Mouse (Mus musculus) midbrain, embryonic 13.5 days (tissue): ENCODE measurements around the gene Pbx1. TPM values are rescaled to one million over a fixed set of nuclear protein-coding genes. Genes with fewer than 3 reads are reported as not detected.

Experiments used
- ATAC-seq: fragments of 200-750 bp; cut with Nextera tagmentation; 2 replicates; pipeline ENCODE4 v1.8.0; 2017; ENCODE audit warnings: mild to moderate bottlenecking, moderate TSS enrichment, moderate library complexity
- H3K27ac ChIP-seq: fragments of 300-500 bp; sonication (generic); 2 replicates; pipeline ENCODE4 v1.5.1; 2015; ENCODE audit warnings: inconsistent platforms, mild to moderate bottlenecking, moderate library complexity
- H3K27me3 ChIP-seq: fragments of 300-500 bp; sonication (generic); 2 replicates; pipeline ENCODE4 v1.6.1; 2015; ENCODE audit warnings: mild to moderate bottlenecking, inconsistent platforms
- H3K36me3 ChIP-seq: fragments of 300-500 bp; sonication (generic); 2 replicates; pipeline ENCODE4 v1.6.1; 2015; ENCODE audit warnings: mild to moderate bottlenecking, inconsistent platforms
- H3K4me1 ChIP-seq: fragments of 300-500 bp; sonication (generic); replicated peaks from 2 replicates; pipeline ENCODE4 v1.6.1; 2015; ENCODE audit warnings: inconsistent platforms
- H3K4me2 ChIP-seq: fragments of 300-500 bp; sonication (generic); replicated peaks from 2 replicates; pipeline ENCODE4 v1.6.1; 2015; ENCODE audit warnings: moderate library complexity, mild to moderate bottlenecking, inconsistent platforms
- H3K4me3 ChIP-seq: fragments of 300-500 bp; sonication (generic); replicated peaks from 2 replicates; pipeline ENCODE4 v1.5.1; 2015; ENCODE audit warnings: mild to moderate bottlenecking, inconsistent platforms
- H3K9ac ChIP-seq: fragments of 300-500 bp; sonication (generic); replicated peaks from 2 replicates; pipeline ENCODE4 v1.6.1; 2015; ENCODE audit warnings: mild to moderate bottlenecking, inconsistent platforms
- H3K9me3 ChIP-seq: fragments of 300-500 bp; sonication (generic); 2 replicates; pipeline ENCODE4 v1.6.1; 2016; ENCODE audit warnings: mild to moderate bottlenecking, inconsistent platforms
- WGBS: fragments of 180-500 bp; shearing (Covaris S2); methylation state at CpG from one replicate; pipeline ENCODE4 v1.1.7; 2015; 5-methylcytosine and 5-hydroxymethylcytosine counted together
- polyA plus RNA-seq: library from polyadenylated mRNA; unstranded; fragments of >200 nt; fragmentation: Nextera tagmentation; extraction: Ambion mirVana; gene quantifications from 2 replicates; pipeline ENCODE4 v1.2.1, GENCODE M21; 2015

The Pbx1 gene
- polyA plus RNA-seq, 1 experiment from 2014 or later = 91.4 TPM

DNA sequence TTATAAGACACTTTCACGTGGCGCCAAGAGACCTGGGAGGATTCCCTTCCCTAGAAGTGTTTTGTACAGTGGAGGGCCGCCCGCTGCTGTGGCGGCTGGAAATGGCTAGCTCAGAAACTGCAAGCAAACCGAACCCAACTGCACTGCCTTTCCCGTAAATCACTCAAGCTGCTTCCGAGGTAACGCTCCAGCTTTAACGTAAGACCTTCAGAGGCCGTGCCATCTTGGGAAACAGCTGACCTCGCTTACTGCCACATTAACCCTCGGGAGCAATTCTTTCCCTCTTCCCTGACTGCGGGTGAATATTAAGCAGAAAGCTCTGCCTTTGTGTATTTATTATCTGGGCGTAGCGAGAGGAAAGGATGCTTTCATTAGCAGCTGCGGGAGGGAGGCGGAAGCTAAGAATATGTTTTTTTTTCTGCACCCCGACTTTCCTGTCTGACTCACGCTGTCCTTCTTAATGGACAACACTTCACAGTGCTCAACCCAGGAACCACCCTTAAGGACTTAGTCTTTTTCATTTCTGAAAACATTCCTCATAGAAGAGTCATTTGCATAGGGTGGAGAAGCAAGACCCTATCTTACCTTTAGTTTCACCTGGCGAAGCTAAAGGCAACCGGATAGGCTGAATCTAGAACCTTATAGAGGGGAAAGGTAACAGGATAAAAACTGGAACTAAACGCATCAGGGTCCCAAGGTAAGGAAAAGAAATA lies 268.4 kb downstream of the Pbx1 start:
- H3K27me3 ChIP-seq = no peaks in the 10 kb centered on the region
- H3K4me2 ChIP-seq = peak overlapping the region; percentile 32
- WGBS = 44% methylated on average over 23 of the region's 23 CpGs
- H3K4me3 ChIP-seq = no peak overlapping the region; the same call in 1 of the 2 replicates
- H3K4me1 ChIP-seq = peaks cover 28% of the 10 kb centered on the region
- peak overlapping the region; percentile 2; the same call in 1 of the 2 replicates for H3K9ac ChIP-seq
- peaks cover 12% of the 10 kb centered on the region for H3K36me3 ChIP-seq
- peak overlapping the region; percentile 72 for H3K27ac ChIP-seq
- H3K9me3 ChIP-seq = no peaks in the 10 kb centered on the region
- ATAC-seq = peak; percentile 40; the same call in 1 of the 2 replicates

DNA sequence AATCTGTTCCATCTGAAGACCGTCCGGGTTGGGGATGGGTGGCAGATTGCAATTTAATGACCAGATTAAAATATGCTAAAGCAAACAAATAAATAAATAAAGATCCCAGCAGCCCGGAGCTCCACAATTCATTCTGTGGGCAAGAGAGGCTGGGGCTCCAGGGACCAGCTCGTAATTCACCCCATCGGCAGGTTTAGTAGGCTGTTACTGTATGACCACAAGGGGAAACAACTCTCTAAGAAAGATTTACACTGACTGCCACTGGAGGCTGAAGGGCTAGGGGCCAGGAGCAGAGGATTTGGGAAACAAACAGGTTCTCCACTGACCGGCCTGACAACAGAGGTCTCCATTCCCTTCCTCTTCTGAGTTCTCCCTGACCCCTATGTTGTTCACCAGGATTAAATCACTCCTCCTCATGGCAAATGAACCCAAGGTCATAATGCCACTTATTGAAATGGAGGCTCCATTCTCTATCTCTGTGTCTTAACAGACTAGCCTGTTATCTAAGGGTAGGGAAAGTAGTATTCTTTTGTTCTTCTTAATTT lies 292.9 kb downstream of the Pbx1 start:
- H3K4me2 ChIP-seq = no peak overlapping the region
- no peak overlapping the region for H3K4me3 ChIP-seq
- no peaks in the 10 kb centered on the region for H3K27me3 ChIP-seq
- ATAC-seq = no peak
- no peak overlapping the region for H3K27ac ChIP-seq
- H3K36me3 ChIP-seq = no peaks in the 10 kb centered on the region
- H3K9me3 ChIP-seq = no peaks in the 10 kb centered on the region
- WGBS = 79% methylated on average over 6 of the region's 6 CpGs
- H3K4me1 ChIP-seq = peaks cover 16% of the 10 kb centered on the region
- no peak overlapping the region for H3K9ac ChIP-seq

DNA sequence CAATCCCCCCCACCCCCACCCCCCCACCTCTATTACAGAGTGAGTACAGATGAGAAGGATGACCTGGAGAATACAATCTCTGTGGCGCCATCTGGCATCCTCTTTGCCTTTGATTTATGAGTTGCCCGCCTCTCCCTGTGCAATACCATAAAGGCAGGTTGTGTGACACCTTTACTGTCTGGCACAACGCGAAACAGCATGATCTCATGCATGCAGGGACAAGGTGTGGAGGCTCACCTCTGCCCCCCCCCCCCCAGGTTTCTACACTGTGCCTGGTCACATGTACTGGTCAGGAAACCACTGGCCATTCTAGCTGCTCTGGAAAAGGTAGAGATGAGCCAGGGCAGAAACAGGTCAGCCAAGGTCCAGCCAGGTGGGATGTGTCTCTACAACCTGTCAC lies 293.4 kb downstream of the Pbx1 start:
- Histone ChIP-seq H3K27me3 (no peaks in the 10 kb centered on the region), H3K4me2 (no peak overlapping the region), H3K9me3 (no peaks in the 10 kb centered on the region), H3K27ac (no peak overlapping the region), H3K36me3 (no peaks in the 10 kb centered on the region), H3K9ac (no peak overlapping the region), H3K4me3 (no peak overlapping the region), H3K4me1 (peaks cover 16% of the 10 kb centered on the region)
- no peak for ATAC-seq
- WGBS = 92% methylated on average over 4 of the region's 4 CpGs

DNA sequence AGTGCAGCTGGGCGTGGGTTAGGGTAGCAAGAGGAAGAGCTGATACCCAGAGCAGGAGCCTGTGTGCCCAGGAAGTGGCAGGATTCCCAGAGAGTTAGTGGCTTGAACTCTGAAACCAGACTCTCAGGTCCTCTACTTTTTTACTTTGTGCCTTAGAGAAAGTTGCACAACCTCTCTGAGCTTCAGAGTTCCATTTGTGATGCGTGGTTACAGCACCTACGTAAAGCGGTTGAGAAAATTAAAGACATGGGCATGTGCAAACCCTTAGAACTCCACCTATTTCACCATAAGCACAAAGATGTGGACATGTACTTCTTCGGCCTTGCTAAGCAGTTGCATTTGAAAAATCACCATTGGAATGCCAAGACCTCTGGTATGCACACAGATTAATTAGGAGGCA lies 294.2 kb downstream of the Pbx1 start:
- Histone ChIP-seq H3K4me1 (peaks cover 16% of the 10 kb centered on the region), H3K4me2 (no peak overlapping the region), H3K27ac (no peak overlapping the region), H3K9me3 (no peaks in the 10 kb centered on the region), H3K36me3 (no peaks in the 10 kb centered on the region), H3K9ac (no peak overlapping the region), H3K27me3 (no peaks in the 10 kb centered on the region), H3K4me3 (no peak overlapping the region)
- no peak for ATAC-seq
- 93% methylated on average over 5 of the region's 5 CpGs for WGBS

DNA sequence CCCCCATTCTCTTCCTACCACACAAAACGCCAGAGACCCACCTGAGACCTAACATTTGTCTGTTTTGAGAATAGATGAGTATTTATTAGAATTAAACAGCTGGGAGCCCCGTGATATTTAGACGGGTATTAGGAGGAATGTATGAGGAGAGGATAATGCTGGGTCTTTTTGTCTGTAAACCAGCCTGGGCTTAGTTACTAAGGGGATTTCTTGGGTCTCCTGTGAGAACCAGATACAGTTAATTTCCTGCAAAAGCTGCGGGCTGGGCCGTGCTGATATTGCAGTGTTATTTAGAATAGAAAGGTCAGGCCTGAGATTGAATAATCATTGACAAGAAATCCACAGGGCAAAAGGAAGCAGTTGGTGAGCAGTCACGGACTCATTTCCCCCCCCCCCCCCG lies 296.5 kb downstream of the Pbx1 start:
- Histone ChIP-seq H3K4me2 (no peak overlapping the region), H3K27ac (peak overlapping the region; percentile 57; the same call in 1 of the 2 replicates), H3K9me3 (no peaks in the 10 kb centered on the region), H3K9ac (no peak overlapping the region), H3K36me3 (no peaks in the 10 kb centered on the region), H3K27me3 (no peaks in the 10 kb centered on the region), H3K4me1 (peaks cover 16% of the 10 kb centered on the region), H3K4me3 (no peak overlapping the region)
- 50% methylated on average over 7 of the region's 7 CpGs for WGBS
- ATAC-seq = peak; percentile 67; the same call in 1 of the 2 replicates

DNA sequence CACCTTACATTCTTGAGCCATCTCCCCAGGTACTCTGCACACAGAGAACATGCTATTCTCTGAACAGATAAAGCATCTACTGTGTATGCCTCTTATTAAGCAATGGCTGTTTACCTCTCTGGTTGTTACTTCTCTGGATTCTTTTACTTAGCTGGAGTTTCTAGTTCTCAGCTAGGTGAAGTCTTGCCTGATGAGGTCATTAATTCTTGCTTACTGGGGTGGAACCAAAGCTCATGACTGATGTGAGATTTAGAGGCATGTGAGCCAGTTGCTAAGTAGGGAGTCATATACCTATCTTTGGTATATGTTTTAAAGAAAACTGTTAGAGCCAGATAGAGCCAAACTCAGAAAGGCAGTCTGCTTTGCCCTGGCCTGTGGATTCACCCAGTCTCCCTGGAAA lies 298.4 kb downstream of the Pbx1 start:
- ATAC-seq = no peak
- no peaks in the 10 kb centered on the region for H3K27me3 ChIP-seq
- no peak overlapping the region for H3K4me3 ChIP-seq
- peaks cover 11% of the 10 kb centered on the region for H3K4me1 ChIP-seq
- H3K36me3 ChIP-seq = no peaks in the 10 kb centered on the region
- H3K9ac ChIP-seq = no peak overlapping the region
- H3K9me3 ChIP-seq = no peaks in the 10 kb centered on the region
- no peak overlapping the region for H3K27ac ChIP-seq
- no peak overlapping the region for H3K4me2 ChIP-seq

DNA sequence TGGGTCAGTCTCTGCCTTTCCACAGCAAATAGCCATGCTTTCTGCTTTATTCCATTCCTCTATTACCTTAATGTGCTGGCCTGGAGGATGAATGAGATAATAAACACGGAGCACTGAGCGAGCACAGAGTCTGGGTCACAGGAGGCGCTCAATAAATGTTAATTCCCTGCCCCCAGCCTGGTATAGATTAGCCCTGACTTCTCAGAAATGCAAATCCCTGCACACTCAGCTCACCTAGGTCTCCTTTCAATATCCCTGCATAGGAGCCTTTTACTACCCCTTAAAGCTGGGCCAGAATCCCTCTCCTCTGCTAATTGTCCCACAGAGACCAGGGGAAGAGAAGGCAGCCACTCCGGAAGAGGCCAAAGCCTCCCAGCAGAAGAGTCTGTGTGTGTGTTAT lies 304.1 kb downstream of the Pbx1 start:
- Histone ChIP-seq H3K27ac (peak overlapping the region; percentile 65; the same call in 1 of the 2 replicates), H3K4me3 (no peak overlapping the region), H3K36me3 (no peaks in the 10 kb centered on the region), H3K9ac (no peak overlapping the region), H3K9me3 (no peaks in the 10 kb centered on the region), H3K4me1 (peaks cover 19% of the 10 kb centered on the region), H3K27me3 (no peaks in the 10 kb centered on the region), H3K4me2 (no peak overlapping the region)
- 31% methylated on average over 4 of the region's 4 CpGs for WGBS
- ATAC-seq = peak; percentile 66

DNA sequence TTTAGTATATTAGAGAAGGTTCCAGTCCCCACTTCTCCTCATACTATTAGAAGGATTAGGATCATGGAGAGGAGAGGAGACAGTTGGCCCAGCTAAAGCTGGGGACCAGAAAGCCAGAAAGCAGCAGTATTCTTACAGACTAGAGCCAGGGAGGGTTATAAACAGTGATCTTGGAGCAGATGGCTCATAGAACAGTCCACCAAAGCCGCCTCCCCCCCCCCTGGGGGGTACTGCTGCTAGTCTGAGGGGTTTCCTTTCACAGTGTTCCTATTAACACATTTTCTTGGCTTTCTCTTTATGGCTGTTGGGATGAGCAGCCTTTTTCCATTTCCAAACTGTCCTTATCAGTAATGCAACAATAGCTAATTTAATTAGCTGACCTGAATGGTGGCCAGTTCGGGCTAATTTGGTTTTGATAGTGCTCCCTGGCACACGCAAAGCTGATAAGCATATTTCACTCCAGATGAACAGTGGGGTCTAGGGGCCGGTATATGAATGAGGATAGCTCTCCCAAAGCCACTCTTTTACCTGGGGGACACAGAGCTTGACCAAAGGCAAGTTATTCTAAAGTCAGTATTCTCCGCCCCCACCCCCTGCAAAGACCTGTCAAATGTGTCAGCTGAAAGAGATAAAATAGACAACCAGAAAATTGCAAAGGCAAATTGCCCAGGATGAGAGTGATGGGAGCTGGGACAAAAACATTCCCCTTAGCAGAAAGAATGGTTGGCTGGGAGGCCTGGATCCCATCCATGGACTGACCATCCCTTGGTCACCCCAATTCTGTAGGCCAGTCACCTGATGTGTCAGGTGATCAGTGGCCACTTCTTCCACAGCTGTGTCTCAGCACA lies 307.2 kb downstream of the Pbx1 start:
- Histone ChIP-seq H3K4me2 (no peak overlapping the region), H3K4me1 (peaks cover 19% of the 10 kb centered on the region), H3K4me3 (no peak overlapping the region), H3K9ac (no peak overlapping the region), H3K27ac (no peak overlapping the region; the same call in 1 of the 2 replicates), H3K27me3 (no peaks in the 10 kb centered on the region), H3K36me3 (no peaks in the 10 kb centered on the region), H3K9me3 (no peaks in the 10 kb centered on the region)
- 0 out of 2 replicates have a peak, but pooled peaks have one; percentile 46 for ATAC-seq
- WGBS = 52% methylated on average over 5 of the region's 5 CpGs

DNA sequence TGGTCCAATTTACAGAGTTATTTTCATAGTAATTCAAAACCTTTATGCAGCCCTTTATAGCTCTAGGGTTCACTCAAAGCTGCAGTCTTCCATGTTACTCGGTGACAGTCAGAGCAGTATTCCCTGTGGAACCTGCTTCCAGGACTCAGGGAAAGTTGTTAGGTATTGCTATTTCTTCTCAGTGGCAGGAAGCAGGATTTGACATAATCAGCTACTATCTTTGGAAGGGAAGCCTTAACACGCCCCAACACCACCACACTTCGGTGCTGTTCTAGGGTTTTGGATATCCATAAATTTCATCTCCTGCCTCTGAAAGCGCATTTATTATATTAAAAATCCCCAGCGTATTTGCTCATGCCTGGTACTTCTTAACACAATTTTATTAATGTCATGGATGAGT lies 314.0 kb downstream of the Pbx1 start:
- H3K27ac ChIP-seq = no peak overlapping the region
- H3K9ac ChIP-seq = no peak overlapping the region
- H3K4me3 ChIP-seq = no peak overlapping the region
- no peaks in the 10 kb centered on the region for H3K36me3 ChIP-seq
- 91% methylated on average over 5 of the region's 5 CpGs for WGBS
- no peaks in the 10 kb centered on the region for H3K9me3 ChIP-seq
- no peak overlapping the region for H3K4me2 ChIP-seq
- no peaks in the 10 kb centered on the region for H3K27me3 ChIP-seq
- no peak for ATAC-seq
- no peaks in the 10 kb centered on the region for H3K4me1 ChIP-seq

DNA sequence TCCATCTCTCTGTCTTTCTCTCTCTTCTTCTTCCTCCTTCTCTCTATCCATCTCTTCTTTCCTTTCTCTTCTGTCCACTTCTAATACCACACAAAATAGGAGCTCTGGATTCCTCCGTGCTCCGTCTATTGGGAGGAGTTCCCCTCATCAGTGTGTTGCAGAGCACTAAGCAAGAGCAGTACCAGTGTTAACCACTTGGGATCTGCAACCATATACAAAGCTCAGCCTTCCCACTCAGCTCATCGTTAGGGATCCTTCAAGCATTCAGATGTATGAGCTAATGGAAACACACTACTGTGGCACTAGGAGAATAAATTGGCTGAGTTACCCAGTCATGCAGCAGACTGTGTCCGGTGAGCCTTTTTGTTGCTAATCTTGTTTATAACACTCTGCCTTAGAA lies 314.7 kb downstream of the Pbx1 start:
- H3K27me3 ChIP-seq = no peaks in the 10 kb centered on the region
- no peak overlapping the region for H3K27ac ChIP-seq
- no peak for ATAC-seq
- WGBS = 81% methylated on average over 4 of the region's 4 CpGs
- H3K4me1 ChIP-seq = no peaks in the 10 kb centered on the region
- H3K4me3 ChIP-seq = no peak overlapping the region
- H3K4me2 ChIP-seq = no peak overlapping the region
- no peak overlapping the region for H3K9ac ChIP-seq
- H3K36me3 ChIP-seq = no peaks in the 10 kb centered on the region
- H3K9me3 ChIP-seq = no peaks in the 10 kb centered on the region

DNA sequence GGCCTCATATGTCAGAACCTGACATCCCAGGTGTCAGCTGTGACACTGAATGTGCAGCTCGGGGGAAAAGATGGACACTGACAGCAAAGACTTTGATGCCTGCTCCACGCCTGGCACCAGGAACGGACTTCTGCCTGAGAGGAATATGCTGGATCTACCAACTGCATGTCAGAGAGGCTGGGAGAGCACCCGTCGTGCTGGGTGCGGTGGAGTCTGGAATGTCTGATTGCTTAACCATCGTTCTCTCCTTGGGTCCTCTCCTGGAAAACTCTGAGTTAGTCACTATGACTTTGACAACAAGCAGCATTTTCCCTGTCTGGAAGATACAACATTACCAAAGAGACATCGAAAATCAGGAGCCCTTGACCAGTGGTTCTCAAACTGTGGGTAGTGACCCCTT lies 322.3 kb downstream of the Pbx1 start:
- Histone ChIP-seq H3K27me3 (no peaks in the 10 kb centered on the region; the same call in 1 of the 2 replicates), H3K4me1 (0 out of 2 replicates have a peak, but pooled peaks cover 6% of the 10 kb centered on the region), H3K4me3 (no peak overlapping the region), H3K9ac (no peak overlapping the region), H3K9me3 (no peaks in the 10 kb centered on the region), H3K27ac (no peak overlapping the region), H3K4me2 (no peak overlapping the region), H3K36me3 (no peaks in the 10 kb centered on the region)
- ATAC-seq = no peak
- 87% methylated on average over 8 of the region's 8 CpGs for WGBS

DNA sequence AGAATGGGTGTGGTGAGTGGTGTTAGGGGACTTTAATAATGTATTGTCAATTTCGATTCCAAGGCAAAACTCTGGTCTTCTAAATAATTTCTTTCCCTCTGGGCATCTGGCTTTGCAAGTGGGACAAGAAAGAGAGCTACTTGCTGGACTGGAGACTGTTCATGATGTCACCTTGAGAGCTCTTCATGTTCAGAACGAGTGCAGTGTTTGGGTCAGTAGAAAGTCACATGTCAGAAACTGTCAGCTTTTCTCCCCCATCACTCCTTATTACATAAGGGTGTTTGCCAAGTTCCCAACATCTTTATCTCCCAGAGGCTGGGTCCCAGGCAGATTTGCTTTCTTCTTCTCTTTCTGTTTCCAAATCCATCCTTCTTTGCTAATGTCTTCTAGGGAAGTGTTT lies 328.2 kb downstream of the Pbx1 start:
- Histone ChIP-seq H3K4me3 (no peak overlapping the region), H3K4me1 (no peaks in the 10 kb centered on the region), H3K27ac (no peak overlapping the region), H3K4me2 (no peak overlapping the region), H3K9me3 (peaks cover 11% of the 10 kb centered on the region), H3K27me3 (peaks cover 8% of the 10 kb centered on the region; the same call in 1 of the 2 replicates), H3K9ac (no peak overlapping the region), H3K36me3 (no peaks in the 10 kb centered on the region)
- 71% methylated on average over 2 of the region's 2 CpGs for WGBS
- ATAC-seq = no peak
